Mouse (Mus musculus): ENCODE results near the gene Slc12a8. TPM values are rescaled to one million over a fixed set of nuclear protein-coding genes. Genes with fewer than 3 reads are reported as not detected.

Gene Slc12a8
- total and polyA plus RNA-seq, 3 experiments = 12.2 to 17.4 (median 16.5) TPM

GRCm38 (mm10) chr16:33704289-33704688, 187.2 kb downstream of the Slc12a8 start (continued):
- TF ChIP-seq KAT2A (IDR thresholded peaks at IDR 0.05; ENCODE audit: insufficient replicate concordance, low read length) (no peak), USF1 (IDR thresholded peaks at IDR 0.05; ENCODE audit: low read depth, low read length) (no peak), MEF2A (IDR thresholded peaks at IDR 0.05; ENCODE audit: borderline replicate concordance, low read depth, low read length) (peak; percentile 93), NELFE (IDR thresholded peaks at IDR 0.05; ENCODE audit: low read depth, low read length) (no peak), NRF1 (IDR thresholded peaks at IDR 0.05; ENCODE audit: low read depth, low read length) (peak; percentile 82), E2F4 (IDR thresholded peaks at IDR 0.05; ENCODE audit: insufficient replicate concordance, low read depth, low read length) (no peak), JUN (IDR thresholded peaks at IDR 0.05; ENCODE audit: insufficient read depth, low read depth, low read length) (peak; percentile 46; the same call in 1 of the 2 replicates), IRF4 (IDR thresholded peaks at IDR 0.05; ENCODE audit: low read depth, low read length) (peak; percentile 86), ETS1 (conservative IDR thresholded peaks at IDR 0.05; ENCODE audit: low read depth, low read length) (peak; percentile 80), TBP (conservative IDR thresholded peaks at IDR 0.05; ENCODE audit: low read depth, low read length) (0 out of 2 replicates have a peak, but pooled peaks have one; percentile 52), UBTF (IDR thresholded peaks at IDR 0.05; ENCODE audit: low read depth, low read length) (peak; percentile 64; the same call in 1 of the 2 replicates), USF2 (conservative IDR thresholded peaks at IDR 0.05; ENCODE audit: low read depth, low read length) (0 out of 2 replicates have a peak, but pooled peaks have one; percentile 32), ZKSCAN1 (IDR thresholded peaks at IDR 0.05; ENCODE audit: borderline replicate concordance, low read depth, low read length) (no peak), SMC3 (IDR thresholded peaks at IDR 0.05; ENCODE audit: low read depth, low read length) (0 out of 2 replicates have a peak, but pooled peaks have one; percentile 10), EP300 (IDR thresholded peaks at IDR 0.05; ENCODE audit: low read length) (peak; percentile 84)

DNA sequence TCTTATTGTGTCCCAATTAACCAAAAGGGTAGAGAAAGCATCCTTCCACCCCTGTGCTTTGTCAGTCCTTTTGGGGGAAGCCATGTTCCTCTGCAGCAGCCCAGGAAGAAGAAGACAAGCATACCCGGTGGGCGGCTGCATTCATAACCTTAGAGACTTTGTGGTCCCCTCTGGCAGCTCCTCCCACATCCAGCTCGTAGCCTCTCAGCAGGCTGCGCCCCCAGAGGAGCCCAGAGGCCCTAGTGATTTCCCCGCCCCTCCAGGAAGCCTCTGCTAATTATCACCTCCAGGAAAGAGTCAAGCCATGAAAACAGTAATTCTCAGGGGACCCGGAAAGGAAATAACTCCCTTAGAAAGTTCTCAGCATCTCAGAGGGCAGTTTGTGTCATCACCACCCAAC, 188.1 kb downstream of the Slc12a8 start:
- H3K9ac ChIP-seq (ENCODE audit: insufficient read depth, low read depth) = peak overlapping the region; percentile 24
- no peaks in the 10 kb centered on the region for H3K27me3 ChIP-seq (replicated peaks)
- dilution Hi-C loops (cut with MboI; ENCODE audit: extremely low pct_ligation_motif_present, extremely low pct_unique_long_range_greater_than_20kb, low sequenced_read_pairs) = no loop called here
- H3K27ac ChIP-seq (ENCODE audit: insufficient read depth, low read depth) = peak overlapping the region; percentile 81
- in situ Hi-C loops (cut with MboI; ENCODE audit: low pct_ligation_motif_present, low pct_unique_long_range_greater_than_20kb, low sequenced_read_pairs) = no loop called here
- H3K4me3 ChIP-seq (replicated peaks in 1 of 3; ENCODE audit: low read depth in 2 of 3, low read length in 2 of 3, poor library complexity in 1 of 3) = peak overlapping the region in 1 of 3 experiments; percentile 3
- peak overlapping the region; percentile 77 for H3K4me2 ChIP-seq (ENCODE audit: insufficient read depth, low read depth, poor library complexity, severe bottlenecking)
- peaks cover 28 to 66% of the 10 kb centered on the region in 2 experiments for H3K36me3 ChIP-seq (replicated peaks in 1 of 2; ENCODE audit: control insufficient read depth in 1 of 2, insufficient read depth in 1 of 2, low read length in 1 of 2)
- H3K9me3 ChIP-seq (replicated peaks; ENCODE audit: low read length) = peaks cover 2% of the 10 kb centered on the region
- peaks cover 46 to 90% of the 10 kb centered on the region in 2 experiments for H3K4me1 ChIP-seq (ENCODE audit: control insufficient read depth in 1 of 2, insufficient read depth in 2 of 2)
- H3K79me2 ChIP-seq (replicated peaks; ENCODE audit: control insufficient read depth, extremely low read depth, insufficient read depth, poor library complexity, severe bottlenecking) = peaks cover 95% of the 10 kb centered on the region
- DNase-seq (ENCODE audit: extremely low read depth) = peak; percentile 92
- 0 out of 2 replicates have a peak, but pooled peaks have one; percentile 21 for TF ChIP-seq MYC (IDR thresholded peaks at IDR 0.05; ENCODE audit: low read depth, low read length)
- peak in 1 of 2 experiments; percentile 17; a peak in 1 of 4 replicates for TF ChIP-seq CTCF (conservative IDR thresholded peaks at IDR 0.05 in 1 of 2, IDR thresholded peaks at IDR 0.05 in 1 of 2; ENCODE audit: low read depth in 2 of 2, low read length in 2 of 2)
- no peak for TF ChIP-seq USF2 (conservative IDR thresholded peaks at IDR 0.05; ENCODE audit: low read depth, low read length)
- no peak for TF ChIP-seq PAX5 (IDR thresholded peaks at IDR 0.05; ENCODE audit: low read length)
- TF ChIP-seq BHLHE40 (IDR thresholded peaks at IDR 0.05; ENCODE audit: low read depth, low read length) = peak; percentile 37; the same call in 1 of the 2 replicates
- no peak for TF ChIP-seq JUN (IDR thresholded peaks at IDR 0.05; ENCODE audit: insufficient read depth, low read depth, low read length)
- TF ChIP-seq CHD1 (IDR thresholded peaks at IDR 0.05; ENCODE audit: low read depth, low read length) = no peak; the same call in 1 of the 2 replicates
- peak; percentile 54 for TF ChIP-seq NELFE (IDR thresholded peaks at IDR 0.05; ENCODE audit: low read depth, low read length)
- no peak for TF ChIP-seq USF1 (IDR thresholded peaks at IDR 0.05; ENCODE audit: low read depth, low read length)
- TF ChIP-seq MAFK (IDR thresholded peaks at IDR 0.05; ENCODE audit: insufficient replicate concordance, low read length) = no peak
- TF ChIP-seq ZNF384 (IDR thresholded peaks at IDR 0.05; ENCODE audit: low read depth, low read length) = no peak
- TF ChIP-seq MXI1 (IDR thresholded peaks at IDR 0.05; ENCODE audit: low read depth, low read length) = peak; percentile 88
- no peak for TF ChIP-seq ZKSCAN1 (IDR thresholded peaks at IDR 0.05; ENCODE audit: borderline replicate concordance, low read depth, low read length)
- peak; percentile 66; the same call in 1 of the 2 replicates for TF ChIP-seq SIN3A (IDR thresholded peaks at IDR 0.05; ENCODE audit: low read length)
- peak; percentile 54 for TF ChIP-seq POLR2A (IDR thresholded peaks at IDR 0.05; ENCODE audit: low read depth, low read length)
- TF ChIP-seq GABPA (IDR thresholded peaks at IDR 0.05; ENCODE audit: insufficient replicate concordance, low read depth, low read length) = no peak
- TF ChIP-seq ETS1 (conservative IDR thresholded peaks at IDR 0.05; ENCODE audit: low read depth, low read length) = peak; percentile 69
- peak; percentile 52; the same call in 1 of the 2 replicates for TF ChIP-seq MEF2A (IDR thresholded peaks at IDR 0.05; ENCODE audit: borderline replicate concordance, low read depth, low read length)
- TF ChIP-seq IRF4 (IDR thresholded peaks at IDR 0.05; ENCODE audit: low read depth, low read length) = 0 out of 2 replicates have a peak, but pooled peaks have one; percentile 29
- no peak for TF ChIP-seq ZC3H11A (IDR thresholded peaks at IDR 0.05; ENCODE audit: low read depth, low read length)
- no peak; the same call in 1 of the 2 replicates for TF ChIP-seq NRF1 (IDR thresholded peaks at IDR 0.05; ENCODE audit: low read depth, low read length)
- TF ChIP-seq ZMIZ1 (IDR thresholded peaks at IDR 0.05; ENCODE audit: low read depth, low read length) = peak; percentile 53; the same call in 1 of the 2 replicates
- peak; percentile 47; the same call in 1 of the 2 replicates for TF ChIP-seq TBP (conservative IDR thresholded peaks at IDR 0.05; ENCODE audit: low read depth, low read length)
- no peak for TF ChIP-seq E2F4 (IDR thresholded peaks at IDR 0.05; ENCODE audit: insufficient replicate concordance, low read depth, low read length)
- TF ChIP-seq HCFC1 (IDR thresholded peaks at IDR 0.05; ENCODE audit: low read depth, low read length) = peak; percentile 41
- TF ChIP-seq MAZ (IDR thresholded peaks at IDR 0.05; ENCODE audit: low read depth, low read length) = peak; percentile 81; the same call in 1 of the 2 replicates
- TF ChIP-seq RCOR1 (conservative IDR thresholded peaks at IDR 0.05; ENCODE audit: low read depth, low read length) = no peak
- 0 out of 2 replicates have a peak, but pooled peaks have one; percentile 16 for TF ChIP-seq KAT2A (IDR thresholded peaks at IDR 0.05; ENCODE audit: insufficient replicate concordance, low read length)
- TF ChIP-seq SMC3 (IDR thresholded peaks at IDR 0.05; ENCODE audit: low read depth, low read length) = 0 out of 2 replicates have a peak, but pooled peaks have one; percentile 1
- TF ChIP-seq MAX (IDR thresholded peaks at IDR 0.05; ENCODE audit: low read length) = 0 out of 2 replicates have a peak, but pooled peaks have one; percentile 40
